9 mouse cellular contexts compared by ENCODE assay signal in genomic region chr9:83807562-83807961, GRCm38 (mm10). TPM values are rescaled to one million over a fixed set of nuclear protein-coding genes. Genes with fewer than 3 reads are reported as not detected.
DNase-seq lines count a peak whose midpoint lies in the region; ATAC-seq and TF ChIP-seq lines count a peak whose summit lies in the region.
"Had no signal": no experiment of that assay in that cellular context is flagged by ENCODE, and none has a peak within 500 bp of the region (broad histone marks: within the 10 kb centered on the region; RNA-seq: fewer than 3 reads in every experiment).

No protein-coding gene starts in this region.

- H3K4me3 ChIP-seq in kidney, adult 2 months (ENCODE audit: insufficient read depth, low read depth, low read length) = no peak overlapping the region
- H3K4me3 ChIP-seq in ES-E14 (ENCODE audit: insufficient read depth in 1 of 2, low read depth in 1 of 2, low read length in 2 of 2, poor library complexity in 1 of 2, severe bottlenecking in 1 of 2) = no peak overlapping the region
- H3K4me3 ChIP-seq in midbrain, embryonic 16.5 days (ENCODE audit: low read depth, low read length) = no peak overlapping the region
- H3K4me3 ChIP-seq: embryonic facial prominence, embryonic 12.5 days had no signal

- no peak for TF ChIP-seq CTCF in kidney, adult 2 months (conservative IDR thresholded peaks at IDR 0.05; ENCODE audit: insufficient read depth, insufficient read length, low read depth, low read length)

- H3K27ac ChIP-seq in kidney, adult 2 months (ENCODE audit: insufficient read depth, low read depth, low read length) = no peak overlapping the region
- no peak overlapping the region for H3K27ac ChIP-seq in ES-E14 (ENCODE audit: insufficient read depth, low read depth, low read length, poor library complexity, severe bottlenecking)
- no peak overlapping the region for H3K27ac ChIP-seq in midbrain, embryonic 16.5 days (ENCODE audit: low read length)
- H3K27ac ChIP-seq: embryonic facial prominence, embryonic 12.5 days had no signal

- H3K4me2 ChIP-seq in midbrain, embryonic 16.5 days (ENCODE audit: low read length) = no peak overlapping the region
- H3K4me2 ChIP-seq: embryonic facial prominence, embryonic 12.5 days had no signal

- no peak for TF ChIP-seq POLR2A in kidney, adult 2 months (IDR thresholded peaks at IDR 0.05; ENCODE audit: low read depth, low read length)

- 5% methylated on average over 2 of the region's 2 CpGs for WGBS in kidney, adult 2 months
- 3% methylated on average over 2 of the region's 2 CpGs for WGBS in midbrain, embryonic 16.5 days

- DNase-seq in kidney, adult 2 months = peak; percentile 56
- no peak for DNase-seq in kidney, adult 11 months
- DNase-seq in A20 (ENCODE audit: low read depth, low spot score) (peak; percentile 86), ES-E14 (ENCODE audit: low read depth, low spot score) (peak; percentile 33)
- DNase-seq in cerebellum, postnatal 10 days = peak; percentile 79 to 82
- DNase-seq in kidney, postnatal 10 days = peak; percentile 72
- peak; percentile 47 for DNase-seq in mesoderm, embryonic 11.5 days (ENCODE audit: low read depth, low spot score)

- H3K9ac ChIP-seq in ES-E14 (ENCODE audit: insufficient read depth, low read depth, low read length, poor library complexity, severe bottlenecking) = no peak overlapping the region
- no peak overlapping the region for H3K9ac ChIP-seq in midbrain, embryonic 16.5 days (ENCODE audit: low read depth, low read length)
- H3K9ac ChIP-seq: embryonic facial prominence, embryonic 12.5 days had no signal

- H3K36me3 ChIP-seq in kidney, adult 2 months (ENCODE audit: control insufficient read depth, insufficient read depth, low read length) = no peaks in the 10 kb centered on the region
- H3K36me3 ChIP-seq in ES-E14 (ENCODE audit: control insufficient read depth, insufficient read depth, low read length, poor library complexity, severe bottlenecking) = no peaks in the 10 kb centered on the region
- no peaks in the 10 kb centered on the region for H3K36me3 ChIP-seq in midbrain, embryonic 16.5 days (ENCODE audit: control insufficient read depth, insufficient read depth, low read length)
- H3K36me3 ChIP-seq: embryonic facial prominence, embryonic 12.5 days had no signal

- ATAC-seq in midbrain, embryonic 16.5 days = no peak

- H3K27me3 ChIP-seq in kidney, adult 2 months (replicated peaks; ENCODE audit: control insufficient read depth, insufficient read depth, low read length) = 0 out of 2 replicates have a peak, but pooled peaks cover 3% of the 10 kb centered on the region
- no peaks in the 10 kb centered on the region for H3K27me3 ChIP-seq in midbrain, embryonic 16.5 days (ENCODE audit: control insufficient read depth, insufficient read depth, low read depth, low read length)

- no peaks in the 10 kb centered on the region for H3K9me3 ChIP-seq in ES-E14 (ENCODE audit: control insufficient read depth, insufficient read depth, low read depth, low read length)
- H3K9me3 ChIP-seq in midbrain, embryonic 16.5 days (replicated peaks; ENCODE audit: control insufficient read depth, low read length, poor library complexity, severe bottlenecking) = no peaks in the 10 kb centered on the region
- H3K9me3 ChIP-seq: embryonic facial prominence, embryonic 12.5 days had no signal

- in situ Hi-C loops in ES-E14 (cut with MboI; ENCODE audit: low sequenced_read_pairs in 2 of 2, unreplicated experiment in 2 of 2) = no loop called here

- H3K4me1 ChIP-seq in kidney, adult 2 months (ENCODE audit: control insufficient read depth, insufficient read depth, low read length) = 0 out of 2 replicates have a peak, but pooled peaks cover 2% of the 10 kb centered on the region
- H3K4me1 ChIP-seq in ES-E14 (ENCODE audit: control insufficient read depth in 2 of 2, insufficient read depth in 2 of 2, low read length in 2 of 2, poor library complexity in 1 of 2) = no peaks in the 10 kb centered on the region; a peak in 1 of 4 replicates
- peaks cover 30% of the 10 kb centered on the region for H3K4me1 ChIP-seq in midbrain, embryonic 16.5 days (ENCODE audit: control insufficient read depth, insufficient read depth, low read length)

TF ChIP-seq in ES-E14, 5 proteins besides CTCF, POLR2A, EP300 and RAD21:
- TF ChIP-seq ZNF384 (IDR thresholded peaks at IDR 0.05; ENCODE audit: low read depth, low read length) (no peak), ZC3H11A (IDR thresholded peaks at IDR 0.05; ENCODE audit: borderline replicate concordance, low read depth, low read length) (0 out of 2 replicates have a peak, but pooled peaks have one; percentile 13), MAFK (IDR thresholded peaks at IDR 0.05; ENCODE audit: insufficient read depth, low read depth, low read length) (no peak)

RNA-seq across cellular contexts. Expression of gene Elovl4, which starts 1.5 kb away (rescaled TPM):
- 0.33 and 0.55 TPM in 2 replicates for polyA plus RNA-seq in kidney, adult 2 months (2012; rRNA removed)
- 14.9 and 15.8 TPM in 2 replicates for total RNA-seq in ES-E14 (2012; rRNA removed)
- 121 and 130 TPM in 2 replicates for polyA plus RNA-seq in midbrain, embryonic 16.5 days (2015; fragmentation: Nextera tagmentation; extraction: Ambion mirVana)

RNA-seq across cellular contexts. Expression of gene Ttk, which starts 26.9 kb away (rescaled TPM):
- 0.08 TPM in 2 replicates for polyA plus RNA-seq in kidney, adult 2 months (2012; rRNA removed)
- total RNA-seq in ES-E14 (2012; rRNA removed) = 31.3 and 39.8 TPM in 2 replicates
- polyA plus RNA-seq in midbrain, embryonic 16.5 days (2015; fragmentation: Nextera tagmentation; extraction: Ambion mirVana) = 3.2 and 4.0 TPM in 2 replicates

Comparison
In these comparisons a context has a peak if more than half of its experiments do, and no peak if none do; other contexts are left out.
1. RNA of gene Elovl4, which starts 1.5 kb away (polyA plus RNA-seq): 121 to 130 TPM in midbrain, embryonic 16.5 days; 0.33 to 0.55 TPM in kidney, adult 2 months; every median in the first group is over 10 times any median in the second.